Mouse (Mus musculus) liver (tissue): Measurements from ENCODE around the gene Gdf3.
"Not testable (repeated sequence)": the region's sequence is repeated elsewhere in the genome, so short reads cannot be mapped to it uniquely, and the experiment has no call there.

Source experiments
- DNase-seq: peaks from one replicate; pipeline ENCODE4 v3.0.0-alpha.2; 2020; ENCODE audit warnings: mixed read lengths

Gene Gdf3

GRCm38 (mm10) chr6:122609771-122610170, at the start of gene Gdf3:
Gene Gdf3, minus strand, starts transcription at chr6:122610087.
- peak; percentile 51 for DNase-seq

- DNase-seq, result peak; percentile 34
Measured at GRCm38 (mm10) chr6:122659567-122659966, 49.7 kb upstream of the Gdf3 start.

DNA sequence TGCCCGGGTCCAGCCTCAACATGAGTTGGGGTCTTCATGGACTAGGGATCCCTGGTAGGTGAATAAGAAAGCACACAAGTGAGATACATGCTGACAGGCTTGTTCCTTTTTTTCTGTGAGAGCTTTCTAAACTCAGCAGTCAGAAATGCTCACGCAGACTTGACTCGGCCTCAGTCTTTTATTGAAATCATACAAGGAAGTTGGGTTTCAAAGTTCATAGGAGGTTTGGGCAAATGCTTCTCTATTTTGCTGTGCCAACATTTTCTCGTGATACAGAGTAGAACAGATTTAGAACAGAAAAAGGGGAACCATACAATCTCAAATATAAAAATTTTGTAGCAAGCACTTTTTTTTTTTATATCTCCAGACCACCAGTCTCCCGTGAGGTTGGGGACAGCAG, 47.7 kb upstream of the Gdf3 start:
- DNase-seq, result no peak

DNA sequence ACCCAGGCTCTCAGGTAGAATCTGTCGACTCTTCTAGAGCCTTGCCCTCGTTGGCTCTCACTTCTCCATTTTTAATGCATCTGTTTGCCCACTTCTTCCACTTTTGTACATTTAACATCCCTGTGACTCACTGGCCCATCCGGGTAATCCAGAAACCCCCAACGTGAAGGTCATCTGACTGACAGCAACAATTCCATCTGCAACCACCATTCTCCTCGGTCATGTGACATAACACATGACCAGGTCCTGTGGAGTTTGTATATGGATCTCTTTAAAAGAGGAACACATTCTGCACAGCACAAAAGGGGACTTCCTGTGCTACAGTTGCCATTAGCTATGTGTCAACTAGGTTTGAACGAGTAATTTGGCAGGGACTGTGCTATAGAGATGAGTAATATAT, 44.4 kb upstream of the Gdf3 start:
- DNase-seq, result no peak

GRCm38 (mm10) chr6:122650398-122650980, 40.6 kb upstream of the Gdf3 start:
- DNase-seq, result no peak

DNA sequence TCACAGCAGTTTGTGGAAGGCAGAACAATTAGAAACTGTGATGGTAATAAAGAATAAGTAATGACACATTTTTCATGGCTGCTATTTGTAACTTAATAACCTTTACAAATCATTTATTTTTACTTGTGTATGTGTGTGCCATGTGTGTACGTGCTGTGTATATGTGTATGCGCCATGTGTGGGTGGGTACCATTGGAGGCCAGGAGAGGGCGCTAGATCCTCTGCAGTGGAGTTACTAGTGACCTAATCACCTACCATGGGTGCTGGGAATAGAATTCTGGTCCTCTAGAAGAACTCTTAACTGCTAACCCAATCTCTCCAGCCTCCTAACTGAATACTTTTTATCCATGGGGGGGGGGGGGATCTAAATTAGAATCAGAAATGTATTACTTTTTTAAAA, 40.0 kb upstream of the Gdf3 start:
- no peak for DNase-seq

DNA sequence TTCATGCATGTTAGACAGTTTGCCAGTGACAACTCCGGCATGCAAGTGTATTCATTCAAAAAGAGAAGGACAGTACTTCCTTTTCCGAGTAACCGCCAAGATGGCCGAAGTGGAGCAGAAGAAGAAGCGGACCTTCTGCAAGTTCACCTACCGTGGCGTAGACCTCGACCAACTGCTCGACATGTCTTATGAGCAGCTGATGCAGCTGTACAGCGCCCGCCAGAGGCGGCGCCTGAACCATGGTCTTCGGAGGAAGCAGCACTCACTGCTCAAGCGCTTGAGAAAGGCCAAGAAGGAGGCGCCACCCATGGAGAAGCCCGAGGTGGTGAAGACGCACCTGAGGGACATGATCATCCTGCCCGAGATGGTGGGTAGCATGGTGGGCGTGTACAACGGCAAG, 34.3 kb upstream of the Gdf3 start:
- DNase-seq, result not testable (repeated sequence)

GRCm38 (mm10) chr6:122637566-122637965, 27.7 kb upstream of the Gdf3 start:
- DNase-seq, result not testable (repeated sequence)

GRCm38 (mm10) chr6:122636666-122637065, 26.8 kb upstream of the Gdf3 start:
- no peak for DNase-seq

DNA sequence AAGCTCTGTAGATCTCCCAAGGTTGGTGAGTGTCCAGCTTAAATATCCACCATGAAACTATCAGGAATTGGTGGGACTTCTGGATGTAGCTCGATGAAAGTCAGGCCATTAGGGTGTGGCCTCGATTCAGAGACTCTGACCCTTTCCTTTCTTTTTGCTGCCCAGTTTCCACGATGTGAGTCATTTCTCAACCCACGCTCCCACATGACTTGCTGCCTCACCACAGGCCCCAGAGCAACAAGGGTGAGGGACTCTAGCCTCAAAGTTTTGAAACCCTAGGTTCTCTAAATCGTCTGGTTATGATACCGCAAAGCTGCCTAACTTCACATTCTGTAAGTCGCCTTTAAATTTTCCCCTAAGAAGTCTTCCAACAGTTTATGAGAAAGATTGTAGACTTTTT, 25.4 kb upstream of the Gdf3 start:
- DNase-seq, result no peak

- peak; percentile 6 for DNase-seq
Measured at GRCm38 (mm10) chr6:122633411-122633810, 23.5 kb upstream of the Gdf3 start.

DNA sequence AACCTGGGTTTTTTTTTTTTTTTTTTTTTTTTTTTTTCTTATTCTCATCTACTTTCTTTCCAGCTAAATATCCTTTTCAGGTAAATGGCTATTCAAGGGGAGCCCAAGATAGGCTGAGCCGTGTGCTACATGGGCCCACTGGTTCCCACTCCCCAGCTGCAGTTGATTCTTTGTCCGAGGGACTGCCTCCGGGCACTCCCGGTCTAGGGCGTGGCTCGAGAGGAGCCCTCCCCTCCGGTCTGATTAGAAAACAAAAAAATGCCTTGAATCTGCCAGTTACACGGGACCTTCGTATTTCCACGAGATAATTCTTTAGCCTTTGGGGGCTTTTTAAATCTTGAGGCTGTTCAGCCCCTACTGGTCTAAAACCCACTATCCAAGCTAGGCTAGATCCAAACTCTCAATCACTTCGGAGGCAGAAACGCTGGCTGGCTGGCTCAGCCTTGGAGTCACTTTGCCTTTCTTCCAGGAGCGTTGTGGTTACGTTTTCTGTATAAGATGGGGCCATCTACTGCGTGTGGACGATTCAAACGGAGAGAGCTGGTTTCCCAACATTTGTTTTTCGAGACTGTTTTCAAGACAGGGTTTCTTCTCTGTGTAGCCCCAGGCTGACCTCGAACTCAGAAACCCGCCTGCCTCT, 17.7 kb upstream of the Gdf3 start:
- no peak for DNase-seq

DNA sequence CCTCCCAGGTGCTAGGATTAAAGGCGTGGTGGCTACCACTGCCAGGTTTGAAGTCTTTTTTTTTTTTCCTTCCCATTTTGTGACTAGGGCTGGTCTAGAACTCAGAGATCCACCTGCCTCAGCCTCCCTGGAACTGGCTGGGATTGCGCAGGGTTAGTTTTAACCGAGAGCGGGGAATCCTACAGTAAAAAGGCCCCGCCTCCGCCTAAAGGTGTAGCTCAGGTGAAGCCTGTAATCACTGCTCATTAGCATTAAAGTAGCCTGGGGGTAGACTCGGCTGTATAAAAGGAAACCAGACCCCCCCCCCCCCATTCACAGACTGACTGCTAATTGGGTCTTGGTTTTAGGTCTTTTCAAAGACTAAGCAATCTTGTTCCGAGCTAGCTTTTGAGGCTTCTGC, 16.2 kb upstream of the Gdf3 start, which contains the start of gene Dppa3:
Dppa3 (plus strand) TSS at position 301 of the 400 bp plus-strand sequence.
- no peak for DNase-seq

DNA sequence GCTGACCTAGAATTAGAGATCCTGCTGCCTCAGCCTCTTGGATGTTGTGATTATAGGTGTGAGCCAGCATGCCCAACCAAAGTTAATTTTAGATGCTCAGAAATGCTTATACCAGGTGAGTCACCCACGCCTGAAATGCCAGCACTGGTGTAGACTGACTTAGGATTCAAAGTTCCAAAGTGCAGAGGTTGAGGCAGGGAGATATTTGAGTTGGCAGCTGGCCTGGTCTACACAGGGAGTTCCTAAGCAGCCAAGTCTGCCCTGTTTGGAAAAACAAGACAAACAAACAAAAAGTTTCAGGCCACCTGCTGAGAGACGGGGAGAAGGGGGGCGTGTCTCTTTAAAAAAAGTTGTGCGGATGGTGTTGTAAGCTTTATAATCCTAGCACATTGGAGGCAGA, 15.3 kb upstream of the Gdf3 start:
- DNase-seq, result no peak

DNA sequence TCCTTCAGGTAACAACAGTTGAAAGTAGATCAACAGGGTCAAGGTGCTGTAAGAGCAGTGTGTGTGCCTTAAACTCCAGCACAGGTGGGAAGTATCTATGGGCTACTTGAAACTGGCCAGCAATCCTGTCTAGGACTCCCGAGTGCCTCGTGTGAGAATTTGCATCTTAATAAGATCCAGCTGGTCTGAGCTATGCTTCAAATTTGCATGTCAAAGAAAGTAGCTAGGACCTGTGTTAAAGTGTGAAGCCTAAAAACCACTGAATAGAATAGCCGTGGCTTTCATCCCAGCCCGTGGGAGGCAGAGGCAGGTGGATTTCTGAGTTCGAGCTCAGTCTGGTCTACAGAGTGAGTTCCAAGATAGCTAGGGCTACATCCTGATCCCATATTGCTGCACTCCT, 14.6 kb upstream of the Gdf3 start:
- DNase-seq, result no peak

DNA sequence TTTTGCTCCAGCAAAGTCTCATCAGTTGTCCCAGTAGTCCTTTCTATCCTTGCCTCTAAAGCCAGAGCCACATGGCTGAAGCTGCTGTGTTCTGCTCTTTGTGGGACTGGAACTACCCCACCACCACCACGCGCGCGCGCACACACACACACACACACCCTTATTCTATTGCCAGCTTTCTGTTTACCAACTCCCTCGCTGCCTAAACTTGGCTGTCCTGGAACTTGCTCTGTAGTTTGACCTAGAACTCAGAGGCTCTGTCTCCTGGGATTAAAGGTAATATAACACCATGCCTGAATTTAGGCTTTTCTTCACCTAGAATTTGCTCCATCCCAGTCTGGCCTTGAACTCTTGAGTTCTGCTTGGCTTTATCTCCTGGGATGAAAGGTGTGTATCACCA, 11.2 kb upstream of the Gdf3 start:
- no peak for DNase-seq

DNA sequence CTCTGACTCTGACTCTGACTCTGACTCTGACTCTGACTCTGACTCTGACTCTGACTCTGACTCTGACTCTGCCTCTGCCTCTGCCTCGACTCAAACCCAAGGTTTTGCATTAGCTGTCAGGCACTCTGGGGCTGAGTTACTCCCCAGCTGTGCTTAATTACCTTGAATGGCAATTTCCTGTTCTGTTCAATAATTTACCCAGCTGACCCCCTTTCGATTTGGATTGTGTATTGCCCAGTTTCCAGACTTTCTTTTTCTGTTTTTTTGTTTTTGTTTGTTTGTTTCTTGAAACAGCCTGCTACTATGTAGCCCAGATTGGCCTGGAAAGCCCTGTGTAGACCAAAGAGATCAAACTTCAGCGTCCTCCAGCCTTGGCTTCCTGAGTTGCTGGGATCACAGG, 6.1 kb upstream of the Gdf3 start:
- no peak for DNase-seq

DNA sequence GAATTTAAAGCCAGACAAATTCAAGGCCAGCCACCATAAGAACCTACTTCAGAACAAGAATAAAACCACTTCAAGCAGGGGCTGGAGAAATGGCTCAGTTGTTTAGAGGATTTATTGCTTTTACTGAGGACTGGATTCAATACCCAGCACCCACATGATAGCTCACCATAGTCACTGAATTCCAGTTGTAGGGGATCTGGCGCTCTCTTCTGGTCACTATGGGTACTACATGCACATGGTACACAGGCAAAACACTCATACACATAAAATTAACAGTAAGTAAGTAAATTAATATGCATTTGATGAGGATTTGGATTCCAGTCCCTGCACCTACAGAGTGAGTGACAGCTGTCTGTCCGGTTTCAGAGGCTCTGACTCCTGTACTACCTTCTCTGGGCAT, 4.2 kb upstream of the Gdf3 start:
- DNase-seq, result no peak

DNA sequence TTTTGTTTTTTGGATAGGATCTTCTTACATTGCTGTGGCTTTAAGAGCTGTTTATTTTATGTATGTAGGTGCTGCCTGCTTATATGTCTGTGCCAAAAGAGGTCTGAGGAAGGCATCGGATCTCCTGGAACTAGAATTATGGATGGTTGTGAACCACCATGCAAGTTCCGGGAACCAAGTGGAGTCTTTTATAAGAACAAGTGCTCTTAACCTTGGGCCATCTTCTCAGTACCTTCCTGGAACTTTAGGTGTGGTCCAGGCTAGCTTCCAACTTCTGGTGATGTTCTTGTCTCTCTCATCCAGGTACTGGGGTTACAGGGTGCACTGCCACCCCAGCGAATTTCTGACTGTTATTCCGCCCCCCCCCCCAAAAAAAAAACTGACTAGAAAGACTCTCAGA, 2.5 kb upstream of the Gdf3 start:
- no peak for DNase-seq

GRCm38 (mm10) chr6:122609377-122609728, 534 bp downstream of the Gdf3 start:
- DNase-seq, result no peak

DNA sequence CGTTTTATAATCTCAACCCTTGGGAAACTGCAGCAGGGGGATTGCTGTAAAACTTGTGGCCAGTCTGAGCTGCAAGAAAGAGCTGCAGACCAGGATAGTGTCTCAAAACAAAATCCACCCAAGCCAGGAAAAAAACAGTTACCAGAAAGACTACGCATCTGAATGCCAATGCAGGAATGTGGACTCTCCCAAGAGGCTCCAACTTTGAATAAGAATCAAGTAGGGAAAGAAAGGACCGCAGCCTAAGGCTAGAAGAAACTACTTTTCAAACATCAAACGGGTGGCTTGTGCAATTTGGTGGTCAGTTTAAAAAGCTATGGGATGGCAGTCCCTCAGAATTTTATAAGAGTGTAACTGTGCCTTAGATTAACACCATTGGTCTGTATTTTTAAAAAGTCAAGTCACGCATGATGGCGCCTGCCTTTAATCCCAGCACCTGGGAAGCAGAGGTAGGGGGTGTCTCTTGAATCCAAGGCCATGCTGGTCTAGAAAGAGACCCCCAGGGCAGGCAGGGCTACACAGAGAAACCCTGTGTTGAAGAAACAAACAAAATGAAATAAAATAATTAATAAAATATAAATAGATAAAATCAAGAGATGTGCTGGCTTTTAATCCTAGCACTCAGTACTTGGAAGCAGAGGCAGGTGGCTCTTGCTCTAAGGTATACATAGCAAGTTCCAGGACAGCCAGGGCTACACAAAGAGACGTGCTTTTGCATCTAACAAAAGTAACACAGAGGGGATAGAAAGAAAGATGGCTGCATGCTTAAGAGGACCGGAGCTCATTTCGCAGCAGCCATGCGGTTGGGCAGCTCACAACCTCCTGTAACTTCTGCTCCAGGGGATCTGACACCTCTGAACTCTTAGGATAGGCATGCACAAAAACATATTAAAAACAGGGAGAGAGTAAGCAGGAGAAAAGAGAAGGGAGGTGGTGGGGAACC, 1.2 kb downstream of the Gdf3 start:
- no peak for DNase-seq

- DNase-seq, result no peak
Measured at GRCm38 (mm10) chr6:122607700-122608099, 2.2 kb downstream of the Gdf3 start.

DNA sequence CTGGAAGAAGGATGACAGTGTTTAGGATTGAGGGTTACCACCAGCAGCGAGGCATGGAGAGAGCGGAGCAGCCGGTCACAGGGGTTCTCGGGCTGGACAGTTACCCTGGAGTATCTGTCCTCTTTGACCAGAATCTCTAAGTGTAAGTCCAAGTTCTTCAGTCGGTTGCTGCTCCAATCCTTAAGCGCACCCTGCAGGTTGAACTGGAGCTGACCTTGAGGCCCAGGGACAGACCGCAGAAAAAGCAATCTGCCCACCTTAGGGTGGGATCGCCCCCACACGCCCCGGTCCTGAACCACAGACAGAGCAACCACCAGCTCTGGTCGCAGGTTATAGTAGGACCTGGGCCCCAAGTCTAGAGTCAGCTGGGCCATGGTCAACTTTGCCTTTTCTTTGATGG, 3.2 kb downstream of the Gdf3 start:
- DNase-seq, result no peak

DNA sequence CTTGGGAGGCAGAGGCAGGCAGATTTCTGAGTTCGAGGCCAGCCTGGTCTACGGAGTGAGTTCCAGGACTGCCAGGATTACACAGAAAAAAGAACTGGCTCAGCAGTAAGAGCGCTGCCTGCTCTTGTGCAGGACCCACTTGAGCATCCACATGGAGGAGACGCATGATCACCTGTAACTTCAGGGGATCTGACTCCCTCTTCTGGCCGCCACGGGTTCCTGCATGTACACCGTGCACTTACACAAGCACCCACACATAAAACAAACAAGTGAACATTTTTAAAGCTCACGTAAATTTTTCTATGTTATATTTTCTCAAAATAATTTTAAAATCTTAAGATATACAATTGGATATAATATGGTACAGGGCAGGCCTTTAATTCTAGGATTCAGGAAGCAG, 4.4 kb downstream of the Gdf3 start:
- DNase-seq, result peak; percentile 19
